Mouse (Mus musculus): ENCODE measurements around the gene Ino80. TPM values are rescaled to one million over a fixed set of nuclear protein-coding genes. Genes with fewer than 3 reads are reported as not detected.
"Not testable (repeated sequence)": the region's sequence is repeated elsewhere in the genome, so short reads cannot be mapped to it uniquely, and the experiment has no call there.

Gene Ino80
- 10 to 100 TPM in 1 of 2 experiments, 1 to 10 TPM in 1; 9.9 to 10.7 TPM for total RNA-seq (2021)
- long read RNA-seq, experiment 1, partial matches to known transcripts: 3 of 3 reads
- long read RNA-seq, experiment 1, other reads (novel, unspliced or antisense): 0 of 3 reads
- long read RNA-seq, experiment 2, partial matches to known transcripts: 2 of 3 reads
- long read RNA-seq, experiment 2, other reads (novel, unspliced or antisense): 1 of 3 reads

- DNase-seq: peak; percentile 99
These were observed at the start of gene Ino80 for GRCm38 (mm10) chr2:119477571-119478396. Gene Ino80 (minus strand): TSS chr2:119477687.

- DNase-seq: no peak
These were observed 47.9 kb upstream of the Ino80 start for GRCm38 (mm10) chr2:119525422-119525821.

DNA sequence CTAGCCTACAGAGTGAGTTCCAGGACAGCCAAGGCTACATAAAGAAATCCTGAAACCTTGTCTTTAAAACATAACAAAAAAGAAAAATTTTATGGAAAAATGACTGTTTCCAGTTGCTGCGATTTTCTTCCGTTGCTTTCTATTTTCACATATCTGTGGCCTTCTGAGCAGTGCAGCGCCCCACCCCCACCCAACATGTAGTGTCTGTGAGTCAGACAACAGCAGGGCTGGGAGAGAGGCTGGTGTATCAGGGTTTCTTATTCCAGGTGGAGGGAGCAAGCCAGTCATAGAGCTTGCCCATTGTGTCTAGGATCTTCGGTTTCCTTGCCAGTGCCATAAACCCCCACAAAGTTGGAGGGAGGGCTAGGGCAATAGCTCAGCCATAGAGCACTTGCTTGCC, 46.3 kb upstream of the Ino80 start:
- no peak for DNase-seq

DNA sequence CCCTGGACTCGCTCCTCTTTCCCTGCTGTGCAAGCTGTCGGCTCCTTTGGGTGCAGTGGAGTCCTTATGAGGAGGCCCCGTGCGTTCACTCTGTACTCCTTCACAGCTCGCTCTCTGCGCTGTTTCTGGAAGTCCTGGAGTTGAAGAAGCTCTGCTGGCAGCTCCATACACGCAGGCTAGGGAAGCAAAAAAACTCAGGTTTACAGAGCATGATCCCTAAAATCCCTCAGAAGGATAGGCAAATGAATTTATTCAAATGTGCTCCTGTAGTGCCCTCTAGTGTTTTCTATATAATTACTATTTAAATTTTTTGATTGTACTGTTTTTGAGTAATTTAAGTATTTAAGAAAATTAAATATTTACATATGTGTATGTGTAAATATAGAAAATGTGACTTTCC, 43.1 kb upstream of the Ino80 start:
- peak in 1 of 2 experiments; percentile 7 for DNase-seq

GRCm38 (mm10) chr2:119516811-119517210, 39.3 kb upstream of the Ino80 start:
- DNase-seq: no peak

- no peak for DNase-seq
These were observed 36.6 kb upstream of the Ino80 start for GRCm38 (mm10) chr2:119514026-119514522.

DNA sequence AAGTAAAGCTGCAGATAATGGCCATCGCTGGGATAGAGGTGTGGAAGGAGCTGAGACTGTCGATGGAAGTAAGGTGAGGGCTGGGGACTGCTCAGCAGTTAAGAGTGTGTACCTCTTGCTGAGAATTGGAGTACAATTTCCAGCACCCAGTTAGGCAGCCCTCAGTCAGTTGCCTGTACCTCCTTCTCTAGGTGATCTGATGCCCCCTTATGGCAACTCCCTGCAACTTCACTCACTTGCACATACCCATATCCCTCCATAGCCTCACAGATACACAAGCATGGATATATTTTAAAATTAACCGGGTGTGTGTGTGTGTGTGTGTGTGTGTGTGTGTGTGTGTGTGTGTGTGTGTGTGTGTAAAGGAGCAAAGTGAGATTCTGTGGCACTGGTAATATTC, 34.8 kb upstream of the Ino80 start:
- DNase-seq: no peak

DNA sequence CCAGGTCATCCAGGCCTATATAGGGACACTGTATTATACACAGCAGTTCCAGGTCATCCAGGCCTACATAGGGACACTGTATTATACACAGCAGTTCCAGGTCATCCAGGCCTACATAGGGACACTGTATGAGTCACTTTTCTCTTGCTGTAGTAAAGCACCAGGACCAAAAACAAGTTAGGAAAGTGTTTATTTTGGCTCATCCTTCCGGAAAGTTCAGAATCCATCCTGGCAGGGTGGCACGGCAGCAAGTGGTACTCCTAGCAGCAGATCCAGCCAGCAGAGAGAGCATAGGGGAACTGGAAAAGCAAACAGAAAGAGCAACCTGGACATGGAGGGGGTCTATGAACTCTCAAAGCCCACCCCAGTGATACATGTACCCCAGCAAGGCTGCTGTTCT, 33.4 kb upstream of the Ino80 start:
- no peak for DNase-seq

DNA sequence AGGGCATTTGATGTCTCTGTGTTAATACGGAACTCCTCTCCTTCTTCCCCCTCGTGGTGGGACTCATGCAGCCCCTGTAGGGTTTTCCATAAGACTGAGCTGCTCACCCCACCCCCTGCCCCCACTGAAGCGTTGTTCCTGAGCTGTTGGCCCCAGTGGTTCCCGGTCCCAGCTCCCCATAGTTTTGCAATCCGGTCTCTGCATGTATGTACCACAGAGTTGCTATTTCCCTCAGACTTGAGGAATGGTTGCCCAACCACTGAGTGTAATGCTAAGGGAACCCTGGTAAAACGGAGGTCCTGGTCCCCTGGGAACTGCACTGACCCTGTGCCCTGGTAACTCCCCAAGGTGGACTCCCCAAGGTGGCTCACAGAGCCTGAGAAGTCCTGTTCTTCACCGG, 31.0 kb upstream of the Ino80 start:
- not testable (repeated sequence) for DNase-seq

GRCm38 (mm10) chr2:119507108-119507507, 29.6 kb upstream of the Ino80 start:
- peak in 1 of 2 experiments; percentile 9 for DNase-seq

DNA sequence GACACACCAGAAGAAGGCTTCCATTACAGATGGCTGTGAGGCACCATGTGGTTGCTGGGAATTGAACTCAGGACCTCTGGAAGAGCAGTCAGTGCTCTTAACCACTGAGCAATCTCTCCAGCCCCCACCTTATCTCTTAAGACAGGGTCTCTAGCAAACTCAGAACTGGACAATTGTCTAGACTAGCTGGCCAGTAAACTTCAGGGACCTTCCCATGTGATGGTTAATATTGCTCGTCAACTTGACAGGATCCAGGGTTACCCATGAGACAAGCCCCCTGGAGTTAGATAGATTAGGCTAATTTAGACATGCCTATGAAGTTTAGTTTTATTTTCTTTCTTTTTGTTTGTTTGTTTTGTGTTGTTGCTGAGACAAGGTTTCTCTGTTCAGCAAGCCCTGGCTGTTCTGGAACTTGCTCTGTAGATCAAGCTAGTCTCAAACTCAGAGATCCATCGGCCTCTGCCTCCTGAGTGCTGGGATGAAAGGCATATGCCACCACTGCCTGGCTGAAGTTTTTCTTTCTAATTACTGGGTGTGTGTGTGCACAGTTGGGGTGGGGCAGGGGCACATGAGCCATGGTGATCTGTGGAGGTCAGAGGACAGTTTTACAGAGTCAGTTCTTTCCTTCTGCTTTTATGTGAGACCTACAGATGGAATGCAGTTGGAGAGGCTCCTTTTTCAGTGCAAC, 23.6 kb upstream of the Ino80 start:
- DNase-seq: no peak

DNA sequence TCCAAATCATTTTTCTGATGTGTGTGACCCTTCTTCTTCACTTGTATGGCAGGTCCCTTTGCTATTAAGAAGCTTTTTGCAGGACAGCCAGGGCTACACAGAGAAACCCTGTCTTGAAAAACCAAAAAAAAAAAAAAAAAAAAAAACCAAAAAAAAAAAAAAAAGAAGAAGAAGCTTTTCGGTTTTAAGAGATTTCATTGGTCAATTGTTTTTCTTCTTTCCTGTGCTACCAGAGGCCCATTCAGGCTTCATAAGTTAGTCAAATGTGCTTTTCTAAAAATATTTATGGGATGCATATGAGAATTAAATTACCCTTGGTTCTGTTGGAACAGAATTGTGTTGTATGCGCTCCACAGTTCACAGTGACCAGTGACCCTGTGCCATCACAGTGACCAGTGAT, 21.4 kb upstream of the Ino80 start:
- no peak for DNase-seq

DNA sequence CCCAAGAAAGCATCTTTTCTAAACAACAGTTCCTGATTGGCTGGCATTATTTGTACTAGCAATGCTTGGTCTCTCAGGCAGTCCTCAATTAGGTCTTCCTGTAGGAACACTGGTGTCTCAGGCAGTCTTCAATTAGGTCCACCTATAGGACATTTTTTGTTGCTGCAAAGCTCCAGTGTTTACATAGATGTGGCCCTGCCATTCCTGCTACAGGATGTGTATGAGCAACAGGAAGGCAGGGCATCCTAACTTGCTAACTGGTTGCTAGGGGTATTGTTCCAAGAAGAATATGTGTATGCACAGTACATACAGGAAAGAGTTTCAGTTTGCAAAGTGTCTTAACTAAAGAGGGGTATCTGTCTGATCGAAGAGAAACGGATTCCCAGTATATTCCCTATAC, 18.6 kb upstream of the Ino80 start:
- DNase-seq: no peak

- DNase-seq: no peak
These were observed 14.5 kb upstream of the Ino80 start for GRCm38 (mm10) chr2:119491953-119492352.

- DNase-seq: no peak
These were observed 9.0 kb upstream of the Ino80 start for GRCm38 (mm10) chr2:119486488-119486887.

DNA sequence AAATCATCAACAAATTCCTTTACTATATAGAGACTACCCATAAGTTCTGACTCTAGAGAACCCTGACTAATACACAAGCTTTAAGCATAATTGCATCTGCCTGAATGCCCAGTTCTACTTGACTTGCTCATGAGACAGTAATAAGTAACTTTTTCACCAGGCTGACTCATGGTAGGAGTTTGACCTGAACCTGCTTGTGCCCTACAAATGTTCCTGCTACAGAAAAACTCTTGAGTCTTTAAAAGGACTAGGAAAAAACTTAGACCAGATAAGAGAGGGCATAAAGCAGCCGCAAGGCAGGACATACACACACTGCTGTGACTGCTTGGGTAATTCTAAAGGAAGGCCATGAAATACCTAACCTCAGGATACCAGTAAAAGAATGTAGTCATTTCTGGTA, 4.8 kb upstream of the Ino80 start:
- no peak for DNase-seq

DNA sequence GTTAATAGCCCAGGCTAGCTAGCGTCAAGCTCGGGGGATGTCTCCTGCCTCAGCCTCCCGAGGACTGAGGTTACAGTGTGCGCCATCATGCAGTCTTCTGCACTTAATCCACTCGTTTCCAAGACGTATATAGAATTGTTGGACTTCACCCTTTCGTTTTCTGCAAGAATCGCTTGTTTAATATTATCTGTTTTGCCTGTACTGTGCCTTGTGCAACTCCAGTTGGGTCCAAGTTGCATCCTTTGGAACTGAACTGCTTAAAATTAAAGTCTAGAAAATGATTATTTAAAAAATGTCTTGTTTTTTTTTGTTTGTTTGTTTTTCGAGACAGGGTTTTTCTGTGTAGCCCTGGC, 886 bp upstream of the Ino80 start:
- DNase-seq: no peak

DNA sequence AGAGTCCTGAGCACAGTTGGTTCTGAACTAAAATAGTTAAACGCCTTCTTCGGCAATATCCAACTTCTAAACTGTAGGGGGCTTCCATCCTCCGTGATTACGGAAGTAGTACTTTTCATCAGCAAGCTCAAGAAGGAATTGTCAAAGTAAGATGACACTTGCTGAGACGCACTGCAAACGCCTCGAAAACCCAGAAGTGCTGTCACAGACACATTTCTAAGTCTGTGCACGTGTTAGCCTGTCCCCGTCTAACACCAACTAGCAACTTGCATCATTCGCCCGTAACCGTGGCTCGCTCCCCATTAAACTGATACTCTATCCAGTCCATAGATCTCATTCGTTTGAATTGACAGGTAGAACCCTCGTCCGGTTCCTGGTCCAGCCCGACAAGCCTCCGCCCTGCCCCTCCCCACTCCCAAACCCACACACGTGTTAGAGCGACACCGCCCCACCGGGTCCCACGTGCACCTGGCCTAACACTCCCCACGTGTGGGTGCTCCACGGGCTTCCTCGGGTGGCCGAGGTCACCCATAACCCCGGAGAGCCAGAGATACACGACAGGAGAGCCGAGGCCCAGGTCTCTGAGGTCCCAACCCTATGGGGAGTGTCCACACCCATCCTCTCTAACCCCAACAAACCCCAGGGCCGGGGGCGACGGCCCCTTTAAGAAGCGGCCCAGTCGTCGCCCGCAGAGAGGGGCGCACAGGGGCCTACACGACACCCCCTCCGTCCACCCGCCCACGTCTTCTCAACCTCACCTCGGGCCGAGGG, 681 bp downstream of the Ino80 start:
- DNase-seq: peak; percentile 78 to 80

- no peak for DNase-seq
These were observed 1.3 kb downstream of the Ino80 start for GRCm38 (mm10) chr2:119476166-119476565.

- no peak for DNase-seq
These were observed 13.5 kb downstream of the Ino80 start for GRCm38 (mm10) chr2:119463945-119464344.

DNA sequence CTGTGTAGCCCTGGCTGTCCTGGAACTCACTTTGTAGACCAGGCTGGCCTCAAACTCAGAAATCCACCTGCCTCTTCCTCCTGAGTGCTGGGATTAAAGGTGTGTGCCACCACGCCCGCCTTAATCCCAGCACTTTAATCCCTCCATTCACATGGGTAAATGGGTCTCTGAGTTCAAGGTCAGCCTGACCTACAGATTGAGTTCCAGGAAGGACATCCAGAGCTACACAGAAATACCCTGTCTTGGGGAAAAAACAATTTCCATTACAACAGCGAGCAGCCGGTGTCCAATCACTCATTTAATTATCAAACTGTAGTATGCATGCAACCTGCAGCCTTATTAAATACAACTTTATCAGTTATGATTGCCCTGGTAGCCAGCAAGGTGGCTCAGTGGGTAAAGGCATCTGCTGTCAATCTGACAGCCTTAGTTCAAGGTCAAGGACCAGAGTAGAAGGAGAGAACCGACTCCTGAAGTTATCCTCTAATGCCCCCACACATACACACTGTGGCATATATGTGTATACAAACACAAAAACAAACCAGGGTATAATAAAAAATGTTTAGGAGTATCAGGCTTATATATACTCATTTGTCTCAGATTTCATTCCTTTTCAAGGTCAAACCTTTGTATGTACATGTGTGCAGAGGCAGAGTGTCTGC, 14.2 kb downstream of the Ino80 start:
- no peak for DNase-seq

DNA sequence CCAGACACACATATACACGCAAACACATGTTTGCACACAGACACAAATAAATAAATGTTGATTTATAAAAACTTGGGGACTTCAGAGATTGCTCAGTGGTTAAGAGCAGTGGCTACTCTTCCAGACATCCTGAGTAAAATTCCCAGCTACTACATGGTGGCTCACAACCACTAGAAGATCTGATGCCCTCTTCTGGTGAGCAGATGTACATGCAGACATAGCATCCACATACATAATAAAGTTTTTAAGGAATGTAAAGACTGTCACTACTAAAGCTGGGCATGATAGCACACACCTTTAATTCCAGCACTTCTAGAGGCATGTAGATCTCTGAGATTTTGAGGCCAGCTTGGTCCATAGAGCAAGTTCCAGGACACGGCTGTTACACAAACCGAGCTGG, 16.5 kb downstream of the Ino80 start:
- no peak for DNase-seq

All from heart, adult 18-20 months (tissue).